ENCODE assay signal across 13 mouse cellular contexts in the genomic region with DNA sequence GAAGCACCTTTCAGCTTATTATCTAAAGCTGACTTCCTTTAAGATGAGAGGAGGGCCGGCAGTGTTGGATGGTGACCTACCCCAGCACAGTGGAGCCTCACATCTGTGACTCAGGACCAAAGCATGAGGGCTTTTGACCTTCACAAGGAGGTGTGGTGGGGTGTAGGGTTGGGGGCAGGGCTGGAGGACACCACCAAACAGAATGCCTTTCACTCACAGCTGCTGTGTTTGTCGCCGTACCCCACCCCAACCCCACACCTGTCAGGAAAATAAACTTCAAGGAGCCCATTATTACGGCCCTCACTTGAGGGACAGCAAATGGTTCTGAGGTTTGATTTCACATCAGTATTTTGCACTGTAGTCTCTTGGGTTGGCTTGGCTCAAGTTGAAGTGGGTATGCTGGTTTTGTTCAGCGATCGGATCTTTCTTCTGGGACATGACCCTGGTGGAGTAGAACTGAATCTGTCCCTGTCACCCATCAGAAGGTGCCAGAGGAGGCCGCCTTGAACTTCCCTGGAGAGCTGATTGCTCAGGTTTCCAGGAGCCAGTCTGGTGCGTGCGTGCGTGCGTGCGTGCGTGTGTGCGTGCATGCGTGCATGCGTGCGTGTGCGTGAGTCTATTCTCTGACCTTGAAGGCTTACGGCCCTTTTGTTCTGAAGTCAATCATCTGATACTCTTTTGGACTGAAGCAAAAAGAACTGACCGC. TPM values are rescaled to one million over a fixed set of nuclear protein-coding genes. Genes with fewer than 3 reads are reported as not detected.
DNase-seq lines count a peak whose midpoint lies in the region; ATAC-seq and TF ChIP-seq lines count a peak whose summit lies in the region.
"Had no signal": no experiment of that assay in that cellular context is flagged by ENCODE, and none has a peak within 500 bp of the region (broad histone marks: within the 10 kb centered on the region; RNA-seq: fewer than 3 reads in every experiment).

No protein-coding gene starts in this region.

- DNase-seq in heart, postnatal 36 days, result no peak
- DNase-seq in lung, postnatal 25 days (ENCODE audit: low spot score), result no peak
- DNase-seq in adrenal gland, adult 8-10 months, result peak; percentile 66
- no peak for DNase-seq in liver, postnatal 0 days
- no peak for DNase-seq in layer of hippocampus, postnatal 14 days (ENCODE audit: low spot score in 2 of 2)
- DNase-seq: cerebellum, postnatal 14 days; layer of hippocampus, postnatal 36 days; lung, postnatal 14 days; right cerebral cortex, postnatal 4 days had no signal

- intact Hi-C loops in heart, postnatal 36 days (cut with DNase I), result no loop called here

- H3K27me3 ChIP-seq in heart, embryonic 15.5 days, result no peaks in the 10 kb centered on the region
- no peaks in the 10 kb centered on the region for H3K27me3 ChIP-seq in lung, embryonic 16.5 days (ENCODE audit: control insufficient read depth, insufficient read depth, low read depth, low read length)
- H3K27me3 ChIP-seq in liver, postnatal 0 days (ENCODE audit: insufficient read depth, low read length), result no peaks in the 10 kb centered on the region
- H3K27me3 ChIP-seq: CH12.LX had no signal

- 77% methylated on average over 20 of the region's 20 CpGs for WGBS in heart, embryonic 15.5 days
- WGBS in lung, embryonic 16.5 days, result 78% methylated on average over 20 of the region's 20 CpGs
- 89% methylated on average over 20 of the region's 20 CpGs for WGBS in liver, postnatal 0 days (ENCODE audit: insufficient replicate concordance)

- peaks cover 23% of the 10 kb centered on the region for H3K4me1 ChIP-seq in heart, embryonic 15.5 days (replicated peaks)
- peaks cover 5% of the 10 kb centered on the region; the same call in 1 of the 2 replicates for H3K4me1 ChIP-seq in lung, embryonic 16.5 days (replicated peaks; ENCODE audit: control insufficient read depth, insufficient read depth, low read length)
- H3K4me1 ChIP-seq in liver, postnatal 0 days (ENCODE audit: insufficient read depth), result peaks cover 4% of the 10 kb centered on the region; the same call in 1 of the 2 replicates

- no peak overlapping the region for H3K4me3 ChIP-seq in heart, embryonic 15.5 days
- H3K4me3 ChIP-seq in lung, embryonic 16.5 days (ENCODE audit: low read length), result no peak overlapping the region
- no peak overlapping the region for H3K4me3 ChIP-seq in liver, postnatal 0 days (ENCODE audit: low read depth, low read length)

- no peak overlapping the region for H3K4me2 ChIP-seq in heart, embryonic 15.5 days
- H3K4me2 ChIP-seq in lung, embryonic 16.5 days (ENCODE audit: low read depth, low read length), result no peak overlapping the region
- H3K4me2 ChIP-seq in liver, postnatal 0 days (ENCODE audit: low read depth, low read length), result no peak overlapping the region

- peak; percentile 59; the same call in 1 of the 2 replicates for ATAC-seq in heart, embryonic 15.5 days (replicated peaks; ENCODE audit: insufficient number of reproducible peaks, insufficient read depth, low FRiP score, low read depth)
- peak; percentile 73 for ATAC-seq in lung, embryonic 16.5 days (ENCODE audit: low read depth)
- ATAC-seq in liver, postnatal 0 days, result peak; percentile 49; the same call in 1 of the 2 replicates
- no peak for ATAC-seq in erythroid progenitor cell, adult 5-6 weeks (replicated peaks; ENCODE audit: low FRiP score, poor library complexity, severe bottlenecking)

- H3K27ac ChIP-seq in heart, embryonic 15.5 days, result no peak overlapping the region
- no peak overlapping the region for H3K27ac ChIP-seq in lung, embryonic 16.5 days (ENCODE audit: low read length)
- H3K27ac ChIP-seq in liver, postnatal 0 days (ENCODE audit: low read depth), result no peak overlapping the region

- no peaks in the 10 kb centered on the region for H3K36me3 ChIP-seq in heart, embryonic 15.5 days
- no peaks in the 10 kb centered on the region for H3K36me3 ChIP-seq in lung, embryonic 16.5 days (ENCODE audit: control insufficient read depth, insufficient read depth, low read length)
- no peaks in the 10 kb centered on the region for H3K36me3 ChIP-seq in liver, postnatal 0 days (replicated peaks; ENCODE audit: insufficient read depth, low read length)

- no peaks in the 10 kb centered on the region for H3K9me3 ChIP-seq in heart, embryonic 15.5 days (replicated peaks)
- H3K9me3 ChIP-seq in lung, embryonic 16.5 days (ENCODE audit: control insufficient read depth, low read length), result no peaks in the 10 kb centered on the region
- no peaks in the 10 kb centered on the region for H3K9me3 ChIP-seq in liver, postnatal 0 days (ENCODE audit: low read length)

- no peak overlapping the region for H3K9ac ChIP-seq in heart, embryonic 15.5 days
- H3K9ac ChIP-seq in lung, embryonic 16.5 days (ENCODE audit: low read length), result no peak overlapping the region
- H3K9ac ChIP-seq in liver, postnatal 0 days (replicated peaks), result no peak overlapping the region

- 0 out of 2 replicates have a peak, but pooled peaks have one; percentile 37 for TF ChIP-seq EP300 in liver, postnatal 0 days (IDR thresholded peaks at IDR 0.05; ENCODE audit: low read depth)

- no peak for TF ChIP-seq CTCF in liver, postnatal 0 days (IDR thresholded peaks at IDR 0.05; ENCODE audit: low read depth)

RNA-seq across cellular contexts. Expression of gene Chst11, which starts 51.2 kb away (rescaled TPM):
- polyA plus RNA-seq in heart, embryonic 15.5 days (2015; fragmentation: Nextera tagmentation; extraction: Ambion mirVana), result 2.0 and 2.1 TPM in 2 replicates
- total RNA-seq in heart, postnatal 36 days (2021), result 1 to 10 TPM; 2.8 to 3.2 TPM
- 1.2 and 1.5 TPM in 2 replicates for polyA plus RNA-seq in lung, embryonic 16.5 days (2015; fragmentation: Nextera tagmentation; extraction: Ambion mirVana)
- total RNA-seq in adrenal gland, adult 8-10 months (2022), result 10 to 100 TPM; 42.6 to 79.6 (median 61.1) TPM
- polyA plus RNA-seq in liver, postnatal 0 days (2015; fragmentation: Nextera tagmentation; extraction: Ambion mirVana), result 0.40 and 0.45 TPM in 2 replicates
- total RNA-seq in layer of hippocampus, postnatal 14 days (2021), result 10 to 100 TPM; 59.8 to 61.9 TPM
- 14.1 and 15.9 TPM in 2 replicates for total RNA-seq in erythroid progenitor cell, adult 5-6 weeks (2015; ENCODE audit: low replicate concordance)
- total RNA-seq in erythroid progenitor cell, adult 5-6 weeks (2017; ENCODE audit: low replicate concordance), result 13.6 and 17.2 TPM in 2 replicates
